Mouse (Mus musculus) inflammation-experienced regulatory T-cells, adult 6 months (primary cell): ENCODE results near the gene Parl. TPM values are rescaled to one million over a fixed set of nuclear protein-coding genes. Genes with fewer than 3 reads are reported as not detected.

ENCODE experiments used
- ATAC-seq: one replicate; pipeline ENCODE4 v1.8.0; 2017
- polyA plus RNA-seq, 3 experiments: library from polyadenylated mRNA; unstranded; fragments of 100-300 nt; shearing (Covaris generic); gene quantifications; one replicate each; pipeline ENCODE4 v1.2.1; 2017

Parl gene
- polyA plus RNA-seq, result 10 to 100 TPM; 77.6 to 82.2 (median 82.2) TPM

DNA sequence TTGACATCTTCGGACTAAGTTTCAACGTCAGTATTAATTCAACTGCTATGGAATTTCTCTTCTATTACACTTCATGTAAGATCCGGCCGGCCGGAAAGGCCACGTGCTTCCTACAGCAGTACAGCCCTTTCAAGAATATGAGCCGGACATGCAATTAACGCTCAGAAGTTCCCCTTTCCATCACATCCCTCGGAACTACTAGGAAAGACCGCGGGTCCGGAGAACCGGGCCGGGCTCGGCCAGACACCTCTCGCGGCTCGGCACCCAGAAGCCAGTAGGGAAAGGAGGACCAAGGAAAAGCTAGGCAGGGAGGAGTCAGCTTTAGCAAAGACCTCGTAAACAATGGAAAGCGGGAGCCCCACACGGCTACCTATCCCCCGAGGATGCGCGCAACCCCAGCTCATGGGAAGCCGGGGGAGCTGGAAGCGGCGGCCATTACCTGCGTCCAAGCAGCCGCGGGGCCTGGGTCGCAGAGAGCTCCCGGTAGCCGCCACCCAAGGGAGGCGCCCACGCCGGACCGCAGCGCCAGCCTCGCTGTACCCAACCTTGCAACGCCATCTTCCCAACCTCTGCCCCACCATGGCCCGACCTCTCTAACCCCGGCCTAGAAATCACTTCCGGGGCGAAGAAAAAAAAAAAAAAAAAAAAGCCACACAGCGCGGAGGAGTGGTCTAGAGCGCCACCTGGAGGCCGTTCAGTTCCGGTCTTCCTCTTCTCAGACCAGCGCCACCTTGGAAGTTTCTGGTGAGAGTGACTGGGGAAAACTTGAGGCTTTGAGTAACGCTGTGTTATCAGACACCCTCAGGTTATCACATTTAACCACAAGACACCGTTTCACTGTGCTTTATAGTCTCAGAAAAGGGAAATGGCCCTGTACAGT is at the start of gene Parl:
TSS of gene Parl (minus strand) at position 618 of the 880 bp plus-strand sequence.
- ATAC-seq, result peak; percentile 93

DNA sequence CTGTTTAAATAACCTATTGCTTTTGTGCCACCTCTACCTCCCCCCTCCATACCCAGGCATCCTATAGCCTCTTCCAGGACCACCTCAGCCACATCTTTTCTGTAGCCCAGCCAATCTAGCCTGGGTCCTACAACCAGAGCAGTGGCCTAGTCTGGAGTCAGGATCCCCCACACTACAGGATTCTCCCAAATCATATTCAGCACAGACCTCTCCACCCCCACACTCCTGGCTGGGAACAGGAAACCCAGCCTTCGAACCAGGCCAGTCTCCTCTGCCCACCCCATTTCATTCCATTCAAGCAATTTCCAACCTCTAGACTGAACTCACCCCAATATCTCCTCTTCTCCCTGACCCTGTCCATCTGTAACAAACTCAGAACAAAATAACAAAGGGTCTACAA is 43.3 kb upstream of the Parl start:
- no peak for ATAC-seq

- ATAC-seq, result no peak
Measured at GRCm38 (mm10) chr16:20338616-20339015, 36.4 kb upstream of the Parl start.

GRCm38 (mm10) chr16:20334918-20335317 is 32.7 kb upstream of the Parl start:
- no peak for ATAC-seq

GRCm38 (mm10) chr16:20328306-20328705 is 26.1 kb upstream of the Parl start:
- no peak for ATAC-seq

- no peak for ATAC-seq
Measured at GRCm38 (mm10) chr16:20325286-20325685, 23.1 kb upstream of the Parl start, which contains the start of gene Cyp2ab1. Gene Cyp2ab1 (minus strand): TSS chr16:20325404.

DNA sequence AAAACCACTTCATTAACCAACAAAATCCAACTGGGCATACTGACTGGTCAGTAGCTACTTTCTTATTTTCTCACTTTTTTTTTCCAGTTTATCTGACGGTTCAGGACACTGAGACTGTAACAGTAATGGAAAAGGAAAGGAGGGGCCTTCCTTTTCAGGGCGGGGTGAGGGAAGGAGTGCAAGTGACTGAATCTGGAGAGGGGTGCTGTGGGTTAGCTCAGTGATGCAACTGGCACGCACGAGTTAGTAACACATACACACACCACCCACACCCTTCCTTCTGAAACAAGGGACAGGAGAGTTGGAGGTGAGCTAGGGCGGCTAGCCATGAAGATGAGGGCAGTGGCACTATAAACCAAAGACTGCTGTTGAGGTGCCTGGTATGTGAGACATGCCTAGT is 21.7 kb upstream of the Parl start:
- ATAC-seq, result no peak

GRCm38 (mm10) chr16:20322274-20322673 is 20.1 kb upstream of the Parl start:
- no peak for ATAC-seq

DNA sequence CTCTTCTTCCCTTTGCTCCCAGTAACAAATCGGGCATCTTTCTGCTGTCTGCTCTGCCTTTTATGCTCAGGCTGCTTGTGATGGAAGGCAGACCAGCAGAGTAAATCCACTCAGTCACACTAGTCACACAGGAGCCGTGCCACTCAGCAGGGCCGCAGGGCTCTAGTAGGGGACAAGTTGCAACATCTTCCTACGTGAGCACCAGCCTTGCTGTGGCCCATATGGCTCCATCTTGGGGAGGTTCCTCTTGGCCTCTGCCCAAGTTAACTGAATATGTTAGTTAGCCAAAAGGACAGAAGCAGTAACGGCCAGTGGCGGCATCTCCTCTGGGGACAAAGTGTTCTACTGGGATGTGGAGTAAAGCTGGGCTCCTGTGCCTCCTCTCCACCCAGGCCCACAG is 14.6 kb upstream of the Parl start:
- ATAC-seq, result no peak

DNA sequence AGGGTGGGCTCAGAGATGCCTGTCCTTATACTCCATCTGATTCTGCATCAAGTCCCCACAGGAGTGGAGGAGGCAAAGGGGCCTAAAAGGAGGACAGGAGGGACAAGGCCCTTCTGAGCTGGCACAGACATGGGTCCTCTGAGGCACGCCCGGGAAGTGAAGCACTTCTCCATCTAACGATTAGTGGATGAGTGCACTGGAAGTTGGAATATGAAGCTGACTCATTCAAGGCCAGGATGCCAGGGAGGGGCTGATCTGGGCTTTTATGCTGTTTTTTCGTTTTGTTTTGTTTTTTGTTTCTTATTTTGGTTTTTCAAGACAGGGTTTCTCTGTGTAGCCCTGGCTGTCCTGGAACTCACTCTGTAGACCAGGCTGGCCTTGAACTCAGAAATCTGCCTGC is 13.1 kb upstream of the Parl start:
- no peak for ATAC-seq

- no peak for ATAC-seq
Measured at GRCm38 (mm10) chr16:20312272-20312671, 10.1 kb upstream of the Parl start.

DNA sequence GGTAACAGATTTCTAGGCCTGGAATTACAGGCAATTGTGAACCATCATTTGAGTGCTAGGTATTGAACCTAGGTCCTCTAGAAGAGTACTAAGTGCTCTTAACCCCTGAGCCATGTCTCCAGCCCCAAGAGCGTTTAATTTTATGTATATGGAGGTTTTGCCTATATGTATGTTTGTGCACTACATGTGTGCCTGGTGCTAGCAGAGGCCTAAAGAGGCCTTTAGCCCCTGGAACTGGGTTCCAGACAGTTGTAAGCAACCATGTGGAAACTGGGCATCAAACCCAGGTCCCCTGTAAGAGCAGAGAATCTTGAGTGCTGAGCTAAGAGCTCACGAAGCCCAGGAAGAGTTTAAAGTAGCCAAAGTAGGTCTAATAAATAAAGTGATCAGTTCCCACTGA is 2.1 kb downstream of the Parl start:
- no peak for ATAC-seq

DNA sequence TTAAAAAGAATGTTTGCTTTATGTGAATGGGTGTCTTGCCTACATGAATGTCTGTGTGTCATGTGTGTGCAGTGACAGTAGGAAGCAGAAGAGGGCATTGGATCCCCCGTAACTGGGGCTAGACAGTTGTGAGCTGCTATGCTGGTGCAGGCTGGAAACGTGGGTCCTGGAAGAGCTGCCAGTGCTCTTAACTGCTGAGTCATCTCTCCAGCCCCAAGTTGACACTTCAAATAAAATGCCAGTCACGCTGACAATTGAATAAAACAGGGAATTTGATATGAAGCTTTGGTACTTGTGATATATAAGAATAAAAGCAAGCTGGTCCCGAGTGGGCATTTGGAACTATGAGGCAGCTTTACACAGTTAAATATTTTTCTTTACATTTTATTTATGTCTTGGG is 21.9 kb downstream of the Parl start:
- ATAC-seq, result no peak

- no peak for ATAC-seq
Measured at GRCm38 (mm10) chr16:20279395-20279794, 22.8 kb downstream of the Parl start.

DNA sequence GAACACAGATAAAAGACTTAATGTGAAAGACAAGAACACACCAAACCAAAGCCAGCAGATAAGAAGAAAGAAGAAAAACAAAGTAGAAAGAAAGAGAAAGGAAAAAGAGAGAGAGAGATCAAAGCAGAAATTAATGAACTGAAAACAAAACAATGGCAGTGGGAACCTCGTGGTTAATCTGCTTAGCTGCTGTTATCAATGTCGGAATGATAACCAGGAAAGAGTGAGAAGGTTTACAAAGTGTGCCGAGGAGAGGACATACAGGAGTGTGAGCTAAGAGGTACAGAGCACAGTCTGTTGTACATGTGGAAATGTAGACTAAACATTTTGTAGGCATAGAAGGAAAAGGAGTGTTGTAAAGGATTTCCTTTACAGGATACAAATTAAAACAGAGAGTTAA is 29.2 kb downstream of the Parl start:
- ATAC-seq, result no peak

DNA sequence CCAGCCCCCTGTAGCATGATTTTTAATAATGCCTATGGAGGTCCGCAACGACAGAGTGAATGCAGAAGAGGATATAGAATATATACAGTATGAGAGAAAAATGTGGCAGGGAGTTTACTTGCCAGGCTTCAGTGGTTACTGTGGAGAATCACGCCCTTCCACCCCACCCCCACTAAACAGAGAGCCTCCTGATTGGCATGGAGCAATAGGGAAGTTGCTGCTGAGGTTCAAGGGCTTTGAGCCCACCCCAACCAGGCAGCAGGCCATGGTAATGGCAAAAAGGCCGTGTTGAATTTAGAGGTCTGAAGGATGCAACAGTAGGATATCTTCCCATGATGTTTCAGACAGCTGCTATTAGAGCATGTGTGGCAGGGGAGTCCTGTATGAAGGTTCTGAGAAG is 30.8 kb downstream of the Parl start:
- no peak for ATAC-seq

DNA sequence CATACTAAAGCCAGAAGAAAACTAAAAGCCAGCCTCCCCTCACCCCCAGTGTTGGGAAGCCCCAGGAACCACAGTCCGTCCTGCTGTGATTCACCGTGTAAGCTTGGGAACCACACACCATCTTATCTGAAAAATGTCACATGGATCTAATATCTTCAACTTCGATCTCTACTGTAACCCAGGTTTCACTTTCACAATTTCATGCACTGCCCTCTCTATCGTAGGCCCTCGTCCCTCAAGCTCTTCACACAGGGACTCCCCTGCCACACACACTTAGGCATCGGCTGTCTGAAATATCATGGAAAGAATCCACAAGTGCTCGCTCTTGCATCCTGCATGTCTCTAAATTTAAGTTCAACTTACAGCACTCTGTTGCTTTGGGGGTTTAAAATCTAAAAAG is 37.1 kb downstream of the Parl start:
- ATAC-seq, result no peak

DNA sequence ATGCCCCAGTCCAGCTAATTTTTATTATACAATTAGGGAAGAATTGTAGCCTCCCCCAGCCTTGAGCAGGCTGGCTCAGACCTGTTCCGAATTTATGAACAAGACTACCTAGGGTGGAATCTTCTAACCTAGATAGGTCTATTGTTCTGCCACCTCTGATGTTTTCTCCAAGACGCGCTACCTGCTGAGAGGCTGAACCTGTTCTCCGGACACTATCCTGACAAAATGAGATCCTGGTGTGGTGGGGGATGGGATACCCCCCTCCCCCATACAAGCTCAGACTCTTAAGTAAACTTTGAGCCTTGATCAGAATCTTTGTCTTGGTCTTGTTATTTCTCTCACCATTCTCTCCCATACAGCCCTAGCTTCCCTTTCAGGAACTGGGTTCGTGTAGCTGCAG is 44.3 kb downstream of the Parl start:
- no peak for ATAC-seq

- no peak for ATAC-seq
Measured at GRCm38 (mm10) chr16:20248442-20249174, 53.6 kb downstream of the Parl start.

DNA sequence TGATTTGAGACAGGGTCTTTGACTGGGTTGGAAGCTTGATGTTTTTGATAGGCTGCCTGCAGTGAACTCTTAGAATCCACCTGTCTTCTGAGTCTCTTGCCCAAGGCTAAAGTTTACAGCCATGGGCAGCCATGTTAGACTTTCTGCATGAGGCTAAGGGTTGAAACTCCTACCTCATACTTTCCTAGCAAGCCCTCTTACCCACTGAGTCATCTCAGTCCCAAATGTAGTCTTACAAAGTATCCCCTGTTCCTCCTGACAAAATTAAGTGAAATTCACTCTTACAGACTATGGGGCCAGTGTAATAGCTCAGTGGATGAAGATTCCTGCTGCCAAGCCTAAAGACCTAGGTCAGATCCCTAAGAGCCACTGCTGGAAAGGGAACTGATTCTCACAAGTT is 55.1 kb downstream of the Parl start:
- ATAC-seq, result no peak

GRCm38 (mm10) chr16:20240468-20241414 is 61.4 kb downstream of the Parl start, which contains the start of gene Map6d1:
Gene Map6d1 (minus strand): TSS chr16:20241358.
- ATAC-seq, result no peak

DNA sequence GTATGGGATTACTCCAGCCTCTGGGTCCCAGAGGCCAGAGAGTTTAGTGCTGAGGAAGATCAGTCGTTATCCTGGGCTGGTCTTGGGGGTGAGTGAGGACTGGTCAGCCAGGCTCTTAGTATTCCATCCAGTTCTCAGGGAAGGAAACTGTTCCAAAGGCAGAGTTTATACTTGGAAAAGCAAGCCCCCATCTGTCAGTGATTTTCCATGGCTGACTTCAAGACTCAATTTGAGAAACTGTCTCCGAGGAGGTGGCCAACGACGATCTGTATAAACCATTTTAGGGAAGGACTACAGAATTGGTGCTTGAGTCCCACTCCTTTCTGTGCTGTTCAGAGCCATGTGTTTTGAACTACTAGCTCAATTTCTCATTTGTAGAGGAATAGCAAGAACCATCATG is 63.5 kb downstream of the Parl start:
- no peak for ATAC-seq

GRCm38 (mm10) chr16:20237426-20237825 is 64.8 kb downstream of the Parl start:
- no peak for ATAC-seq
